Mouse (Mus musculus) C2C12 (cell line): Measurements from ENCODE around the gene Sepsecs.

Source experiments
- CEBPB ChIP-seq: IDR thresholded peaks from one replicate; pipeline ENCODE4 v1.6.1; 2011; ENCODE audit warnings: low read depth, mild to moderate bottlenecking, control low read depth, moderate library complexity
- CTCF ChIP-seq: IDR thresholded peaks from one replicate; pipeline ENCODE4 v1.5.1; 2011; ENCODE audit not compliant: control insufficient read depth, insufficient read depth, insufficient read length
- FOSL1 ChIP-seq: IDR thresholded peaks from one replicate; pipeline ENCODE4 v1.8.0; 2011; ENCODE audit warnings: mild to moderate bottlenecking, low read length; ENCODE audit not compliant: poor library complexity, insufficient read depth, severe bottlenecking
- MAX ChIP-seq: IDR thresholded peaks from one replicate; pipeline ENCODE4 v1.6.1; 2011; ENCODE audit warnings: mild to moderate bottlenecking, control low read depth
- MYOD1 ChIP-seq: IDR thresholded peaks from one replicate; pipeline ENCODE4 v1.6.1; 2011; ENCODE audit warnings: low read depth; ENCODE audit not compliant: control insufficient read depth, insufficient read length
- MYOG ChIP-seq: IDR thresholded peaks from one replicate; pipeline ENCODE4 v1.6.1; 2011; ENCODE audit not compliant: control insufficient read depth, insufficient read length; ENCODE audit errors: extremely low read depth
- USF1 ChIP-seq: IDR thresholded peaks from one replicate; pipeline ENCODE4 v1.6.1; 2011; ENCODE audit warnings: low read depth, mild to moderate bottlenecking, control low read depth, moderate library complexity

- TF ChIP-seq CTCF, result no peak
- TF ChIP-seq MYOD1, result no peak
- TF ChIP-seq FOSL1, result no peak
- TF ChIP-seq CEBPB, result no peak
- no peak for TF ChIP-seq USF1
- no peak for TF ChIP-seq MAX
- no peak for TF ChIP-seq MYOG
Observed at GRCm38 (mm10) chr5:52652606-52653005, 16.9 kb downstream of the Sepsecs start.
